Comparison of ENCODE assay signal across 16 mouse cellular contexts in the genomic region with DNA sequence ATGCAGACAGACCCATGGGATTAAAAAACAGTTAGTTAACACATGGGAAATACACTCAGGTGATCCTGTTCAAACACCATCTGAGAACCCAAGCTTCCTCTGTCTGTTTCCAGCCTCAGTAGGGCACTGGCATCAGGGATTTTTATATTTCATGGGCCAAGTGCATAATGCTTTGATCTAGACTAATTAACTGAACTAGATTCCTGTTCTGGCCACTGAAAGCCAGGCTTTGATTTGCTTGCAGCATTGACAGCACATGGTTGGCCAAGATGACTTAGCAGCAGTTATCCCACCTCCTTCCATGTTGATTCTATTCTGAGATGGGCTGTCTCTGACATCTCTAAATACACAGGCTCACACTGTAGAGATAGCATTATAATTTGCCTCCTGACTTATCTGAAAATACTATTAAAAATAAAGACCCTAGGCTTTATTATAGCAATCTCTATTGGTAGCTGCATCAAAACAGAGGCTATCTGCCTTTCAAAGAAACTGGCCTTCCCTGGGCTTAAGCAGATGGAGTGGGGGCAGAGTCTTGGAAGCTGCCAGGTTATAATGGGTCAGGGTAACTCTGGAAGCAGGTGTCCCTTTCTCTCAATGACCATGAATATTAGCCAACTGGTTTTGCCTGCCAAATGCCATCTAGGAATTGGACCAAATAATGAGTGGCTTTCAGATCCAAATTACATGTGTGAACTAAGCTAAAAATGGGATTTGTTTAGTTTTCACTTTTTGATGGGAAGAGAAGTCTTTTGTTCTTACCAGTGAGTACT.
DNase-seq lines count a peak whose midpoint lies in the region; ATAC-seq lines count a peak whose summit lies in the region.
"Had no signal": no experiment of that assay in that cellular context is flagged by ENCODE, and none has a peak within 500 bp of the region (broad histone marks: within the 10 kb centered on the region; RNA-seq: fewer than 3 reads in every experiment).

No protein-coding gene starts in this region.

- no peaks in the 10 kb centered on the region for H3K27me3 ChIP-seq in forebrain, embryonic 14.5 days (replicated peaks; ENCODE audit: control insufficient read depth, insufficient read depth, low read length)
- H3K27me3 ChIP-seq in forebrain, embryonic 12.5 days: no peaks in the 10 kb centered on the region
- no peaks in the 10 kb centered on the region for H3K27me3 ChIP-seq in midbrain, embryonic 11.5 days (ENCODE audit: control insufficient read depth, insufficient read depth, low read length)
- H3K27me3 ChIP-seq in midbrain, embryonic 14.5 days (ENCODE audit: control insufficient read depth, insufficient read depth, low read length): no peaks in the 10 kb centered on the region
- H3K27me3 ChIP-seq in forebrain, embryonic 16.5 days (replicated peaks; ENCODE audit: control insufficient read depth, insufficient read depth, low read length): no peaks in the 10 kb centered on the region
- H3K27me3 ChIP-seq: CH12.LX; neural tube, embryonic 13.5 days had no signal

- H3K36me3 ChIP-seq in forebrain, embryonic 14.5 days (ENCODE audit: control insufficient read depth, insufficient read depth, low read length): 0 out of 2 replicates have a peak, but pooled peaks cover 3% of the 10 kb centered on the region
- no peaks in the 10 kb centered on the region for H3K36me3 ChIP-seq in forebrain, embryonic 12.5 days (replicated peaks)
- H3K36me3 ChIP-seq in midbrain, embryonic 11.5 days (ENCODE audit: control insufficient read depth, insufficient read depth, low read length): no peaks in the 10 kb centered on the region
- no peaks in the 10 kb centered on the region for H3K36me3 ChIP-seq in midbrain, embryonic 14.5 days (ENCODE audit: control insufficient read depth, insufficient read depth, low read length)
- peaks cover 2% of the 10 kb centered on the region; the same call in 1 of the 2 replicates for H3K36me3 ChIP-seq in forebrain, embryonic 16.5 days (ENCODE audit: control insufficient read depth, insufficient read depth)

- no peaks in the 10 kb centered on the region for H3K9me3 ChIP-seq in forebrain, embryonic 14.5 days (replicated peaks; ENCODE audit: control insufficient read depth, low read length)
- no peaks in the 10 kb centered on the region for H3K9me3 ChIP-seq in forebrain, embryonic 12.5 days
- no peaks in the 10 kb centered on the region for H3K9me3 ChIP-seq in midbrain, embryonic 11.5 days (ENCODE audit: control insufficient read depth, low read length)
- no peaks in the 10 kb centered on the region for H3K9me3 ChIP-seq in midbrain, embryonic 14.5 days (ENCODE audit: control insufficient read depth, low read length)
- no peaks in the 10 kb centered on the region for H3K9me3 ChIP-seq in forebrain, embryonic 16.5 days (ENCODE audit: control insufficient read depth, low read length)
- H3K9me3 ChIP-seq: neural tube, embryonic 13.5 days had no signal

- no peak overlapping the region for H3K4me3 ChIP-seq in forebrain, embryonic 14.5 days (ENCODE audit: low read depth, low read length)
- no peak overlapping the region for H3K4me3 ChIP-seq in forebrain, embryonic 12.5 days (replicated peaks)
- no peak overlapping the region for H3K4me3 ChIP-seq in midbrain, embryonic 11.5 days (ENCODE audit: low read depth, low read length)
- H3K4me3 ChIP-seq in midbrain, embryonic 14.5 days (replicated peaks; ENCODE audit: low read depth, low read length): no peak overlapping the region
- H3K4me3 ChIP-seq in forebrain, embryonic 16.5 days (replicated peaks; ENCODE audit: low read length): no peak overlapping the region
- H3K4me3 ChIP-seq: heart, adult 2 months; neural tube, embryonic 13.5 days had no signal

- peak overlapping the region; percentile 50; the same call in 1 of the 2 replicates for H3K27ac ChIP-seq in forebrain, embryonic 14.5 days (ENCODE audit: low read depth, low read length)
- no peak overlapping the region for H3K27ac ChIP-seq in forebrain, embryonic 12.5 days
- H3K27ac ChIP-seq in midbrain, embryonic 11.5 days (ENCODE audit: low read depth, low read length): no peak overlapping the region
- H3K27ac ChIP-seq in midbrain, embryonic 14.5 days (replicated peaks; ENCODE audit: low read depth, low read length): no peak overlapping the region
- peak overlapping the region; percentile 16 for H3K27ac ChIP-seq in forebrain, embryonic 16.5 days (ENCODE audit: low read length)
- H3K27ac ChIP-seq: heart, adult 2 months; neural tube, embryonic 13.5 days had no signal

- peak; percentile 75 for ATAC-seq in forebrain, embryonic 14.5 days
- no peak for ATAC-seq in forebrain, embryonic 12.5 days (ENCODE audit: low FRiP score)
- no peak for ATAC-seq in midbrain, embryonic 11.5 days (ENCODE audit: low FRiP score)
- ATAC-seq in midbrain, embryonic 14.5 days (ENCODE audit: low FRiP score, low TSS enrichment): no peak
- ATAC-seq in forebrain, embryonic 16.5 days: peak; percentile 87
- no peak for ATAC-seq in megakaryocyte progenitor cell, adult 5-6 weeks (replicated peaks; ENCODE audit: poor library complexity)

- no peak overlapping the region for H3K4me2 ChIP-seq in forebrain, embryonic 14.5 days (ENCODE audit: low read length)
- H3K4me2 ChIP-seq in forebrain, embryonic 12.5 days: no peak overlapping the region
- H3K4me2 ChIP-seq in midbrain, embryonic 11.5 days: no peak overlapping the region
- no peak overlapping the region for H3K4me2 ChIP-seq in midbrain, embryonic 14.5 days (ENCODE audit: low read length)
- no peak overlapping the region for H3K4me2 ChIP-seq in forebrain, embryonic 16.5 days (ENCODE audit: low read length)
- H3K4me2 ChIP-seq: neural tube, embryonic 13.5 days had no signal

- peak; percentile 77 for DNase-seq in forebrain, embryonic 14.5 days (ENCODE audit: low spot score)
- peak; percentile 80 for DNase-seq in midbrain, embryonic 11.5 days (ENCODE audit: low spot score, missing footprints)
- DNase-seq in midbrain, embryonic 14.5 days: no peak
- peak; percentile 48 to 49 for DNase-seq in cerebellum, adult 18-20 months
- no peak for DNase-seq in spleen, postnatal 10 days (ENCODE audit: low spot score in 2 of 2)
- DNase-seq: adrenal gland, postnatal 14 days; heart, adult 2 months; liver; lung, adult 2 months; lung, postnatal 4 days; thymus, adult 2 months had no signal

- H3K4me1 ChIP-seq in forebrain, embryonic 14.5 days (ENCODE audit: control insufficient read depth, insufficient read depth, low read length): peaks cover 9% of the 10 kb centered on the region
- peaks cover 10% of the 10 kb centered on the region for H3K4me1 ChIP-seq in forebrain, embryonic 12.5 days
- H3K4me1 ChIP-seq in midbrain, embryonic 11.5 days (ENCODE audit: control insufficient read depth, insufficient read depth, low read length): no peaks in the 10 kb centered on the region; the same call in 1 of the 2 replicates
- H3K4me1 ChIP-seq in midbrain, embryonic 14.5 days (ENCODE audit: control insufficient read depth, insufficient read depth, low read length): peaks cover 1% of the 10 kb centered on the region; the same call in 1 of the 2 replicates
- peaks cover 9% of the 10 kb centered on the region for H3K4me1 ChIP-seq in forebrain, embryonic 16.5 days (replicated peaks; ENCODE audit: control insufficient read depth, insufficient read depth, low read length)

- no peak overlapping the region for H3K9ac ChIP-seq in forebrain, embryonic 14.5 days (ENCODE audit: low read length)
- H3K9ac ChIP-seq in forebrain, embryonic 12.5 days: no peak overlapping the region
- H3K9ac ChIP-seq in midbrain, embryonic 11.5 days (ENCODE audit: low read length): no peak overlapping the region
- H3K9ac ChIP-seq in midbrain, embryonic 14.5 days (replicated peaks; ENCODE audit: low read length): no peak overlapping the region
- no peak overlapping the region for H3K9ac ChIP-seq in forebrain, embryonic 16.5 days (replicated peaks; ENCODE audit: low read depth, low read length)
- H3K9ac ChIP-seq: neural tube, embryonic 13.5 days had no signal

Comparison
In these comparisons a context has a peak if more than half of its experiments do, and no peak if none do; other contexts are left out.
1. ATAC-seq: peak in forebrain, embryonic 14.5 days (single experiment) and forebrain, embryonic 16.5 days (single experiment); none in forebrain, embryonic 12.5 days (single experiment), midbrain, embryonic 11.5 days (single experiment), midbrain, embryonic 14.5 days (single experiment) and megakaryocyte progenitor cell, adult 5-6 weeks (single experiment).
2. DNase-seq: peak in forebrain, embryonic 14.5 days (single experiment), midbrain, embryonic 11.5 days (single experiment) and cerebellum, adult 18-20 months (2 of 2); none in midbrain, embryonic 14.5 days (single experiment) and spleen, postnatal 10 days (0 of 2).
3. H3K27ac ChIP-seq: peak in forebrain, embryonic 14.5 days (single experiment) and forebrain, embryonic 16.5 days (single experiment); none in forebrain, embryonic 12.5 days (single experiment), midbrain, embryonic 11.5 days (single experiment) and midbrain, embryonic 14.5 days (single experiment).